Mouse (Mus musculus): ENCODE measurements around the gene D130043K22Rik. TPM values are rescaled to one million over a fixed set of nuclear protein-coding genes. Genes with fewer than 3 reads are reported as not detected.

D130043K22Rik gene
- total RNA-seq (2023) = not detected

GRCm38 (mm10) chr13:24844983-24845955, at the start of gene D130043K22Rik:
TSS of gene D130043K22Rik (plus strand) at chr13:24845135.

GRCm38 (mm10) chr13:24801308-24801921, 43.5 kb upstream of the D130043K22Rik start, which contains the start of gene BC005537:
TSS of gene BC005537 (plus strand) at chr13:24801657.

GRCm38 (mm10) chr13:24831353-24832130, 13.4 kb upstream of the D130043K22Rik start, which contains the start of the genes Acot13 and Tdp2:
TSS of gene Acot13 (minus strand) at chr13:24831540.
TSS of gene Tdp2 (plus strand) at chr13:24831679.

GRCm38 (mm10) chr13:24937108-24937838, 92.3 kb downstream of the D130043K22Rik start, which contains the start of gene Aldh5a1:
TSS of gene Aldh5a1 (minus strand) at chr13:24937661.

GRCm38 (mm10) chr13:24942512-24943282, 97.8 kb downstream of the D130043K22Rik start, which contains the start of gene Gpld1:
TSS of gene Gpld1 (plus strand) at chr13:24943152.

Other genes starting within 250 kb of the D130043K22Rik start
- not detected for gene Armh2, start 103.9 kb upstream of the D130043K22Rik start, total RNA-seq (2023)
- gene Gmnn, start 83.2 kb upstream of the D130043K22Rik start, total RNA-seq (2023) = 10 to 100 TPM; 37.7 to 38.8 TPM
- gene BC005537, start 43.5 kb upstream of the D130043K22Rik start, total RNA-seq (2023) = 100 to 1,000 TPM; 150 to 167 TPM
- 10 to 100 TPM in 1 of 2 experiments, 1 to 10 TPM in 1; 8.2 to 10.7 TPM for gene Acot13, start 13.6 kb upstream of the D130043K22Rik start, total RNA-seq (2023)
- gene Tdp2, start 13.5 kb upstream of the D130043K22Rik start, total RNA-seq (2023) = 10 to 100 TPM; 18.9 to 24.8 TPM
- gene Aldh5a1, start 92.5 kb downstream of the D130043K22Rik start, total RNA-seq (2023) = 1 to 10 TPM in 1 of 2 experiments, under 1 TPM in 1; 0.82 to 1.1 TPM
- 1 to 10 TPM in 1 of 2 experiments, under 1 TPM in 1; 0.67 to 1.1 TPM for gene Gpld1, start 98.0 kb downstream of the D130043K22Rik start, total RNA-seq (2023)
- 10 to 100 TPM; 24.9 to 25.9 TPM for gene Mrs2, start 175.2 kb downstream of the D130043K22Rik start, total RNA-seq (2023)
- not detected for gene Dcdc2a, start 210.9 kb downstream of the D130043K22Rik start, total RNA-seq (2023)